Mouse (Mus musculus) ZHBTc4 (cell line): Measurements from ENCODE around the gene Wnt1.
"Not testable (repeated sequence)": the region's sequence is repeated elsewhere in the genome, so short reads cannot be mapped to it uniquely, and the experiment has no call there.

Experiments used
- DNase-seq: peaks from one replicate; pipeline ENCODE4 v3.0.0-alpha.2; 2011; ENCODE audit warnings: low read depth, low spot score

Gene Wnt1

GRCm38 (mm10) chr15:98805324-98806040 lies 15.8 kb downstream of the Wnt1 start:
- peak; percentile 90 for DNase-seq

GRCm38 (mm10) chr15:98806071-98806808 lies 16.6 kb downstream of the Wnt1 start:
- DNase-seq: peak; percentile 27

- peak; percentile 86 for DNase-seq
These were observed 17.4 kb downstream of the Wnt1 start for GRCm38 (mm10) chr15:98806809-98807770.

GRCm38 (mm10) chr15:98807895-98808650 lies 18.4 kb downstream of the Wnt1 start:
- DNase-seq: peak; percentile 49

GRCm38 (mm10) chr15:98808651-98809134 lies 19.0 kb downstream of the Wnt1 start:
- DNase-seq: no peak

GRCm38 (mm10) chr15:98809390-98809789 lies 19.7 kb downstream of the Wnt1 start, which contains the start of gene Ddn:
TSS of gene Ddn (minus strand) at chr15:98809490.
- DNase-seq: no peak

GRCm38 (mm10) chr15:98810212-98810611 lies 20.6 kb downstream of the Wnt1 start:
- DNase-seq: not testable (repeated sequence)

- no peak for DNase-seq
These were observed 23.2 kb downstream of the Wnt1 start for GRCm38 (mm10) chr15:98812741-98813424.

GRCm38 (mm10) chr15:98818171-98818570 lies 28.5 kb downstream of the Wnt1 start:
- no peak for DNase-seq

- DNase-seq: no peak
These were observed 31.3 kb downstream of the Wnt1 start for GRCm38 (mm10) chr15:98820937-98821336.

- peak; percentile 92 for DNase-seq
These were observed 31.7 kb downstream of the Wnt1 start for GRCm38 (mm10) chr15:98821403-98821802.

GRCm38 (mm10) chr15:98822147-98822546 lies 32.5 kb downstream of the Wnt1 start:
- peak; percentile 62 for DNase-seq

GRCm38 (mm10) chr15:98823434-98823833 lies 33.8 kb downstream of the Wnt1 start:
- no peak for DNase-seq

GRCm38 (mm10) chr15:98827611-98828011 lies 38.0 kb downstream of the Wnt1 start:
- no peak for DNase-seq

GRCm38 (mm10) chr15:98830736-98831683 lies 41.4 kb downstream of the Wnt1 start, which contains the start of gene Prkag1:
TSS of gene Prkag1 (minus strand) at chr15:98831521.
- DNase-seq: peak; percentile 98

GRCm38 (mm10) chr15:98831684-98832035 lies 42.0 kb downstream of the Wnt1 start:
- no peak for DNase-seq

GRCm38 (mm10) chr15:98832161-98833058 lies 42.8 kb downstream of the Wnt1 start:
- DNase-seq: no peak

- no peak for DNase-seq
These were observed 43.6 kb downstream of the Wnt1 start for GRCm38 (mm10) chr15:98833281-98833680.
